Mouse (Mus musculus) gastrocnemius, adult 18-20 months (tissue): ENCODE results near the gene Gm10591. TPM values are rescaled to one million over a fixed set of nuclear protein-coding genes. Genes with fewer than 3 reads are reported as not detected.
"Not testable (repeated sequence)": the region's sequence is repeated elsewhere in the genome, so short reads cannot be mapped to it uniquely, and the experiment has no call there.

Experiments
- DNase-seq: peaks from one replicate; pipeline ENCODE4 v3.0.0; 2021; ENCODE audit warnings: low spot score
- long read RNA-seq, 2 experiments: library from polyadenylated mRNA; stranded (forward); transcript quantifications; one replicate each; pipeline ENCODE4 v2.0.0; 2021
- total RNA-seq, 2 experiments: library from RNA; stranded (reverse); gene quantifications; 2 replicates each; pipeline ENCODE4 v1.2.3; 2021

Gm10591 gene
- total RNA-seq: not detected
- long read RNA-seq, experiment 1: 0 reads
- long read RNA-seq, experiment 2, partial matches to known transcripts: 0 of 1 reads
- long read RNA-seq, experiment 2, other reads (novel, unspliced or antisense): 0 of 1 reads

DNA sequence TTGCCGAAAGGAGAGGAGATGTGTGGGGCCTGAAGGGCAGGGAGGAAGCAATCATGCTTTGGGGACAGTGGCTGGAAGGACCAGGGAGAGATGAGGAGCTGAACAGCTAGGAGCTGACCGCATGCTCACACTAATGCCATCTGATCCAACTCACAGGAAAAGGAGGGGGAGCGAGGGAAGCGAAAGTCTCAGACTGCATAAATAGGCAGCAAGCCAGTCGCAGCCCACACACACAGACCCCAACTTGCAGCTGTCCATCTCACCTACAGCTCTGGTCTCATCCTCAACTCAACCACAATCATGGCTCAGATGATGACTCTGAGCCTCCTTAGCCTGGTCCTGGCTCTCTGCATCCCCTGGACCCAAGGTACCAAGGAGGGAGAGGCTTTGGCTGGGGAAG, at the start of gene Gm10591:
TSS of gene Gm10591 (plus strand) at position 301 of the 400 bp plus-strand sequence.
- DNase-seq: not testable (repeated sequence)

DNA sequence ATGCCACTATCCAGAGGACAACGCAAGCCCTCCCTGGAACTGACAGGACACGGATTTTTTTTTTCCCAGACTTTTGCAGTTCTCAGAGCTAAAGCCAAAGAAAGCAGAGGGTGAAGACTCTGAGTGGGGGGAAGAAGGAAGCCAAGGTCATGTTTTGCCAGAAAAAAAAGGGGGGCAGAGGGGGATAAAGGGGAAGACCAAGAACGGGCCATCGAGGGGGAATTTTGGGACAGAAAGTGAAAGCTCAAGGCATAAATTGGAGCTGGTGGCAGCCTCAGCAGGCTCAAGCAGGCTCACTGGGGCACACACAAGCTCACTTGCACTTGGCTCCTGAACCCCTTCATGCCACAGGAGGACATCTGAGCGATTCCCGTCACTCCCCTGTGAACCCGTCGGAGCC, 17.4 kb downstream of the Gm10591 start, which contains the start of gene Gm2564:
TSS of gene Gm2564 (plus strand) at position 301 of the 400 bp plus-strand sequence.
- DNase-seq: not testable (repeated sequence)

GRCm38 (mm10) chr4:42654951-42655350, 43.0 kb downstream of the Gm10591 start, which contains the start of gene Ccl27b:
TSS of gene Ccl27b (plus strand) at chr4:42655251.
- not testable (repeated sequence) for DNase-seq

DNA sequence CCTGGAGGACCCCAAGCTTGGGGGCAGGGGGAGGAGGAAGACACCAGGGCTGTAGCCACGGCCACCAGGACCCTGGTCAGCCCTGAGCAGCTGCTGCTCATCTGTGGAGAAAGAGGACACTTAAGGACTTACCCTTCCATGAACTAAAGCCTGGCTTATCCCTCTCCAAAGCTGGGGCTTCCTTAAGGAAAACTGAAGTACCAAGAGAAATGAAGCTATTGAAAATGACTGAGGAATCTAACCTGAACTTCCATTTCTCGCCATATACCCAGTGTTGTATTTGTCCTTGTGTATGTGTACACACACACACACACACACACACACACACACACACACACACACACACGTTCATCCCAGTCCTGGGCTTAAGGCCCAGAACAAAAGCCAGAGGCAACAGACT, 49.8 kb downstream of the Gm10591 start, which contains the start of gene Il11ra2:
TSS of gene Il11ra2 (minus strand) at position 101 of the 400 bp plus-strand sequence.
- not testable (repeated sequence) for DNase-seq

Other genes with a start within 250 kb of the Gm10591 start
- gene Gm21586, start 172.8 kb upstream of the Gm10591 start, total RNA-seq: not detected
- under 1 TPM in 1 of 2 experiments, not detected in 1; 0.14 TPM for gene Gm2163, start 145.4 kb upstream of the Gm10591 start, total RNA-seq
- under 1 TPM in 1 of 2 experiments, not detected in 1; 0.12 TPM for gene Fam205a2, start 84.0 kb upstream of the Gm10591 start, total RNA-seq
- 10 to 100 TPM in 1 of 2 experiments, 1 to 10 TPM in 1; 7.5 to 10.1 TPM for gene Gm2564, start 17.5 kb downstream of the Gm10591 start, total RNA-seq
- gene Ccl27b, start 43.1 kb downstream of the Gm10591 start, total RNA-seq: not detected
- gene Il11ra2, start 49.7 kb downstream of the Gm10591 start, total RNA-seq: not detected
- gene 4930578G10Rik, start 123.3 kb downstream of the Gm10591 start, total RNA-seq: not detected
- gene Ccl19, start 144.4 kb downstream of the Gm10591 start, total RNA-seq: not detected
- 10 to 100 TPM in 1 of 2 experiments, 1 to 10 TPM in 1; 9.4 to 13.4 TPM for gene Ccl21a, start 161.8 kb downstream of the Gm10591 start, total RNA-seq
- gene Fam205a1, start 241.7 kb downstream of the Gm10591 start, total RNA-seq: not detected
- gene Gm12394, start 244.6 kb downstream of the Gm10591 start, total RNA-seq: under 1 TPM in 1 of 2 experiments, not detected in 1; 0.07 TPM